Mouse (Mus musculus): ENCODE measurements around the gene Mcm9.
"Not testable (repeated sequence)": the region's sequence is repeated elsewhere in the genome, so short reads cannot be mapped to it uniquely, and the experiment has no call there.

The Mcm9 gene

DNA sequence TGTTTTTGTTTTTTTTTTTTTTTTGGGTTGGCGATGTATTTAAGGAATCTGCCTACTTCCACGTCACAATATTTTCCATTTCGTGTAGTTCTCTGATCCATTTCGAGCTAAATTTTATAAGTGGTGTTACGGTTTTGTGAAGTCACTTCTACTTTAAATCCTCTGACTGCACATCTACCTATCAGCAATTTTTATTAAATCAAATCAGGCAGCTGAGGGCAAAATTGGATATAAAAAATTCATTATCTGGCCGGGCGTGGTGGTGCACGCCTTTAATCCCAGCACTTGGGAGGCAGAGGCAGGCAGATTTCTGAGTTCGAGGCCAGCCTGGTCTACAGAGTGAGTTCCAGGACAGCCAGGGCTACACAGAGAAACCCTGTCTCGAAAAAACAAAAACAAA is at the start of gene Mcm9:
Gene Mcm9, minus strand, starts transcription at position 101 of the 400 bp plus-strand sequence.
- not testable (repeated sequence) for DNase-seq (ENCODE audit: low spot score)

DNA sequence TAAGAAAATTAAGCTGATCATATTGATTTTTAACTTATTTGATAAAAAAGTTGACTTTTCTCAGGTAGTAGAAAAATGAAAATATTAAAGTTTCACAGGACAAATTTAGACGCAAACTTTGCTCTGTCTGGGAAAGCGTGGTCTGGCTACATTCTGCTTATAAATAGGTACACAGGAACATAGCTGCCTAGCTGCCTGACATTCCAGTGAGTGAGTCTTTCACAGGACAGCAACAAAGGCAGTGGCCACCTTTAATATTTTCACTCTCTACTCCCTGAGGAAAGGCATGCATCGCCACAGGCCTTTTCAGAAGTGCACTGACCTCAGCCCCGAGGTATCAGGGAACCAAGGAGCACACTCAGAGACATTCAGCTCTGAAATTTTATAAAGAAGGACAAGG is 31.5 kb upstream of the Mcm9 start:
- no peak for DNase-seq (ENCODE audit: low spot score)

DNA sequence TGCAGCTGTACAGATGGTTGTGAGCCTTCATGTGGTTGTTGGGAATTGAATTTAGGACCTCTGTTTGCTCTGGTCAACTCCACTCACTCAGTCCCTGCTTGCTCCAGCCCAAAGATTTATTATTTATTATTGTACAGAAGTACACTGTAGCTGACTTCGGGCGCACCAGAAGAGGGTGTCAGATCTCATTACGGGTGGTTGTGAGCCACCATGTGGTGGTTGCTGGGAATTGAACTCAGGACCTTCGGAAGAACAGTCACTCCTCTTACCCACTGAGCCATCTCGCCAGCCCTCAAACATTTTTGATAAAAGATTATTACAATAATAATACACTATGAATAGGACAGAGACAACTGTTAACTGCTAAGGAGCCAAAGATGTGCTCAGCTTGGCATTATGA is 24.0 kb upstream of the Mcm9 start:
- not testable (repeated sequence) for DNase-seq (ENCODE audit: low spot score)

DNA sequence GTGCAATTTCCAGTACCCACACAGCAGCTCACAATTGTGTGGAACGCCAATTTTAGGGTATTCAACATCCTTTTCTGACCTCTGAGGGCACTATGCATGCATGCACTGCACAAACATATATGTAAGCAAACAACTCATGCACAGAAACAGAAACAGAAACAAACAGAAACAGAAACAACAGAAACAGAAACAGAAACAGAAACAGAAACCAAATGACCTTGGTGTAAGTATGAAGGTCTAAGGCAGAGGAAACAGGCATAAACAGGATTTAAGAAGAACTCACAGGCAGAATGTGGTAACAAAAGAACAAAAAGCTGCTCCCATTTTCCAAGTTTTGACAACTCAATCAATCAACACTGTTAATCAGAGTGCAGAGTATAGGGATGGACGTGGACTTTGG is 20.4 kb upstream of the Mcm9 start:
- DNase-seq (ENCODE audit: low spot score): no peak

DNA sequence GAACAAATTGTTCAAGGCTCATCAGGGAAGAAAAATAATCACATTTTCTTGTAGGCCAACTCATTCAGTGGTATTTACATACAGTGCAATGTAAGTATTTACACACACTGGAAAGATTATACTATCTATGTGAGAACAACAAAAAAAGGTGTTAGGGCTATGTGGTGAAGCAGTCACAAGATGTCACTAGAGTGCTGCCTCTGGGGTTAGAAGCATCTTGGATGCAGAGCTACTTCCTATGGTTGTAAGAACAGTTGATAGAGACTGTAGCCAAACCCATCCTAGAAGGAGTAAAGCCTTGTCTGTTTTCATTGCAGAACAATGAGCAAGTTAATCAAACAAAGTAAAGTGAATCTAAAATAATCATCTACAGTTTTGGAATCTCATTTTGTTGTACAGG is 11.3 kb upstream of the Mcm9 start:
- DNase-seq (ENCODE audit: low spot score): no peak

DNA sequence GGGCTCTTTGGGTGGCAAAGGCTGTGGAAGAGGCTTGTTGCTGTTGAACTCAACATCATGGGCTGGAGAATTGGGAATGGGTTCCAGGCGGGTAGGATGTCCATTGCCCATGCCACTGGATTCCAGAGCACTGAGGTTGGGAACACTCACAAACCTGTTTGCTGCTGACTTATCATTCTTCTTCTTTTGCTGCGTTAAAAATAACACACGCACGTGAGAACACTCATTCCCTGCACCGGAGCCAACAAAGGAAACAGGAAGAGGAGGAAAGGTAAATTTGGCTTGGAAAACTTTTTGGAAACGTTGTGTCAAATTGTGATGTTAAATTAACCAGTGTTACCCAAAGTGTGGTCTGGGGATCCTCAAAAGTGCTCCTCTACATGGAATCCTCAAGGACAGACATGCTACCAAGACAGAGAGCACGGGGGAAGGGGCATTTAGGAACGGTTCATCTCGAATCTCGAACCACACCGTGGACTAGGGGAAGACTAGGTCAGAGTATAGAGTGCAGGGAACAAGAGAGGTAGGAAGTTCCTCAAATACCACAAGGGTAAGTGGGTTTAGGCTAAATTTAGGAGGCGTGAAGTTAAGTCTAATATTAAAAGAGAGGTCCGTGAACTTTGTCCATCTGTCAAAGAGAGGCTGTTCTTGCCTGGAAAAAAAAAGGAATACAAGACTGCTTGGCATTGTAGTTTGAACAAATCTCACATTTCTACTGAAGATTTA is 5.2 kb upstream of the Mcm9 start:
- DNase-seq (ENCODE audit: low spot score): no peak

DNA sequence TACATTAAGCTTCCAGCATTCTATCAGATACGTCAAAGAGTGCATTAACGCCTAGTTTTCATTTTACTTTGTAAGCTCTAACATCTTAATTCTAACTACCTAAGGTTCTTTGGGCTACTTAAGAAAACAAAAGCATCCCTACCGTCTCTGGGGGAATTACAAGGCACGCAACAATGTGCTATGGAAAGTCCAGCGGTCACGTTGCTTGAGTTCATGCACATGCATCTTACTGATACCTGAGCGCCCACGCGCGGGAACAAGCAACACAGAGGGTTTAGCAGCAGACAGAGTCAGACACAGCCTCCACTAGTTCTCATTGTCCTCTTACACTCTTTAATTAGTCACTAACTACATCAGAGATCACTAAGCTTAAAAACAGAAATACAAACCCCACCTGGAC is 3.9 kb upstream of the Mcm9 start:
- DNase-seq (ENCODE audit: low spot score): no peak

DNA sequence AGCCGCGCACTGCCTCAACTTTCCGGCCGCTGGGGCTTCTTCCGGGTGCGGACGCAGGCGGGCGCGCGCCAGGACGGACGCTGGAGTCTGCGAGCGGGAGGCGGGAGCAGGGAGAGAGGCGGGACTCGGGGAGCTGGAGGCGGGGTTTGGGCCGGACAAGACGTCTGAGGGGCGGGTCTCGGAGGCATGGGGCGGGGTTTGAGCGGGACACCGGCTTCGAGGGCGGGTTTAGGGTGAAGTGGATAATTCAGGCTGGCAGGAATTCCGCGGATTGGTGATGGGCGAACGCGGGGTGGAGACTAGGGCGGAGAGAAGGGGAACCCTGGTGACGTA is 355 bp downstream of the Mcm9 start:
- peak; percentile 69 for DNase-seq (ENCODE audit: low spot score)

DNA sequence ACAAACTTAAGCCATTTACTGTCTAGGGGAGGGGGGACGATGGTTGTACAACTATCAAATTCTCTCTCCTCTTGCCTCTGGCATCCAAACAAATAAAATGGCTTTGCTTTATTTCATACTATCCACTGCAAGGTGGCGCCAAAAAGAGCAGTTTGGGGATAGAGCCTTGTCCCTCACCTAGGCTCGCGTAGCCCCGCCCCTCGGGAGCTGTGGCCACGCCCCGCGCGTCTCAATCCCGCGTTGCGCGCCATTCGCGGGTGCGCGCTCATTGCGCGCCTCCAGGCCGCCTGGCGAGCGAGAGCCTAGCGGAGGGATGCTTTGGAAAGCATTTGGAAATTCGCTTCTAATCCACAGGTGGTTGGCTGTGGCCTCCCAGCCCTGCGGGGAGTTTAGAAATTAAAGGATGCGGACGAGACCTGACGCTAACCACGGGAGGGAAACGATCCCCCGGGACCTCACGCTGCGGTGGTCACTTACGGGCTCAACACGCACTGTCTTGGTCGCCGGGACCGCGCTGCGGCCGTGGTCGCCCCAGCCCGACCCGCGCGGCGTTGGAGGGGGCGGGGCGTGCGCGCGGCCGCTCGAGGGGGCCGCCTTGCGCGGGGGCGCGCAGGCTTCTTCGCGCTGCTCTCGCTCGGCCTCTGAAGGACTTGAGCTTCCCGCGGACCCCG is 857 bp downstream of the Mcm9 start:
- peak; percentile 77 for DNase-seq (ENCODE audit: low spot score)

DNA sequence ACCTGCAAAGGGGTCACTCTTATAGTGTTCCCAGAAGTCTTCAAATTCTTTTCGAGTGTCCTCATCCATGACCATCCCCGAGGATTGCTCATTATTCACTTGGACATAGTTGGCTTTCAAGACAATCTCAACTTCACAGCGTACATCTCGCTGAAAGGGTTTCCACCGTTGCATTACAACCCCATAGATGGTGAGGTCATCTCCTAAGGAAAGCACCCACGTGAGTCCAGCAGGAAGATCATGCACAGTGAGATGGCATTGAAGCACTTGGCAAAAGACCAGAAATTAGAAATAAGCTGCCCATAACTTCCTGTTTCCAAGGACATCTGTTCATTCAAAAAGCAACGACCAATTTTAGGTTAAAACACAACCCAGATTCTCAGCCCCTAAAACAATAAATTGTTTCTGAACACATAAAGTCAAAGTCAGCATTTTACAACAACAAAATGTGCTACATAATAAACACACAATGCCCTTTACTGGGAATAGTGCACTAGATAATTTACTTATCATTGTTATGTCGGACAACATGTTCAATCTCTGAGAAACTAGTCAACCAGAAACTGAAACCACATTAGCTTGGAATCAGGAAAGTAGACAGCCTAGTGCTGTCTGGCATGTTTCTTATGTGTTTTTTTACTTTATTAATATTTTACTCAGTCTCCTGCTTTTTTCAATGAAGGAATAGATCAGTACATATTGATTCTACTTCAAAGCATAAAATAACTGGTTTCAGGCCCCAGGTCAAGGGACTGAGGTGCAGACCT is 14.2 kb downstream of the Mcm9 start:
- no peak for DNase-seq (ENCODE audit: low spot score)

DNA sequence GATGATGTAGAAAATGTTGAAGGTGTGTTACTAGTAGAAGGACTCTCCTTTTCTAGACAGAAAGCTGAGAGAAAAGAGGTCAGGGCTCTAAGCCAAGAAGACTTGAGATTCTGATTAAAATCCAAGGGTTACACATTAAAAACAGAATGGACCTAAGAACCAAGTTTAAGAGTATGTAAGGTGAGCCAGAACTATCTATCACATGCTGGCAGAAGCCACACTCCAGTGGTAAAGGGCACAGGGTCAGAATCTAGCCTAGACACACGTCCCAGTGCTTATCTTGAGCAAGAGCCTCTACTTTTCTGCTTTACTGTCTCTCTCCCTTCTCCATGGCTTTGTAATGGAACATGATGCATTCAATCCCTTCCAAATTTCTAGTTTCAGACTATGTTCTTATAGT is 16.3 kb downstream of the Mcm9 start:
- DNase-seq (ENCODE audit: low spot score): no peak

DNA sequence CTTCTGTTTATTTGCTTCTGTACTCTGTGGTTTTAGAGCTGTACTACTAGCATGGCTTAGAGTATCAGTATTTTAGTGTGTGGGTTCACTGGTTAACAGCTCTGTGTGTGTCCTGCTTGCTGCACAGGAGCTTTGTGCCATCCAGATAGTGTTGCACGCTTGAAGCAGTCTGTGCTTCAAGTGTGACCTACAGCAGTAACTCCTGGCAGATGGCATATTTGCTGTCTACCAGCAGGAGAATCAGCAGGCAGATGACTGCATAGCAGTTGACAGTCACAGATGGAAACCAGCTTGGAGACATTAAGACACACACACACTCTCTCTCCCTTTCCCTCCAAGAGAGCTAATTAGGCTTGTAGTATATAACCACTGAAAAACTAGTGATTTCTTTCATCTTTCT is 18.1 kb downstream of the Mcm9 start:
- DNase-seq (ENCODE audit: low spot score): no peak

DNA sequence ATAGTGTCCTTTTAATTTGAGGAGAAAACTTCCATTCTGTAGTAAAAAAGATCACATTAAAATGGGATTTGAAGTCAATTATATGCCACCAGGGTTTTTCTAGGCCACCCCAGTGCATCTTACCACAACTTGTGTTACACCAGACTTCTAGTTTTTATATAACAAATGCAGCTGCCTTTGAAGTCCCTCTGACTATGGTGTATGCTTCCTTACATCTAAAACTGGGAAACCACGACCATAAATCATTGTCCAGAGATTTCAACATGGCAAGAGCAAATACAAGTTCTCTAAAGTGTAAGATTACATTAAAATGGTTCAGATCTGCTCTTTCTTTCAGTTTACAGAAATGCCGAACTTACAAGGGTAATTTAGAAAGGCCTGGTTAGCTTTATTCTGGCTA is 22.0 kb downstream of the Mcm9 start:
- DNase-seq (ENCODE audit: low spot score): no peak

DNA sequence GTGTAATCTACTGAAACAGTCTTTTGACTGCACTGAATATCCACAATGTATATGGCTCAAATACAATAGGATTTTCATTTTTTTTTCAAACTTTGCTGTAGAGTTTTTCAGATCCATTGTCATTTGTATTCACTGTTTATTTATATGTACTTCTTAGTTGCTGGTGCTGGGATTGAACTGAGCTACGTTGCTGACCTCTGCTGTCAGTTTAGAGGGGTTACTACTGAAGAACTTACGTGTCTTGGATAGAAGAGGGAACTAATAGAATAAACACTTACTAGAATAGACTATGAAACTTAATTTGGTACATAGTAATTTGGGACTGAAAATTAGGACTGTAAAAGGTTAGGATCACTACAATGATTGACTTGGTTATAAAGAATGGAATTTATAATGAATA is 24.9 kb downstream of the Mcm9 start:
- no peak for DNase-seq (ENCODE audit: low spot score)

DNA sequence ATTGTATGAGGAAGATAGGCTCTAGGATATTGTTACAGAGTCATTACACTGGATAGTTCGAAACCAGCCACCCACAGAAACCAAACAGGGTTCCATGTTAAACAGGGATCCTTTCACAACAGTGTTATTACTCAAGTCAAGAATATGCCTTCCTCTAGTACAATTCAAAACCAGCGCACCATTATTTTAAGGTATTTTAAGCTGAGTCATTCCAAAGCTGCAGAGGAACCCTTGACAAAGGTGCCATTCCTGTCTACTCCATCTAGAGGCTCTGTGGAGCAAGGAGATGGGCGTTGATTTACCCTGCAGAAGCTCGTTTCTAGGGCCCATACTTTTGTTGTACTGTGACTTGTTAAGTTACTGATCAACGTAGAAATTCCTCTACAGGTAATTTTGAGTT is 31.4 kb downstream of the Mcm9 start:
- DNase-seq (ENCODE audit: low spot score): no peak

DNA sequence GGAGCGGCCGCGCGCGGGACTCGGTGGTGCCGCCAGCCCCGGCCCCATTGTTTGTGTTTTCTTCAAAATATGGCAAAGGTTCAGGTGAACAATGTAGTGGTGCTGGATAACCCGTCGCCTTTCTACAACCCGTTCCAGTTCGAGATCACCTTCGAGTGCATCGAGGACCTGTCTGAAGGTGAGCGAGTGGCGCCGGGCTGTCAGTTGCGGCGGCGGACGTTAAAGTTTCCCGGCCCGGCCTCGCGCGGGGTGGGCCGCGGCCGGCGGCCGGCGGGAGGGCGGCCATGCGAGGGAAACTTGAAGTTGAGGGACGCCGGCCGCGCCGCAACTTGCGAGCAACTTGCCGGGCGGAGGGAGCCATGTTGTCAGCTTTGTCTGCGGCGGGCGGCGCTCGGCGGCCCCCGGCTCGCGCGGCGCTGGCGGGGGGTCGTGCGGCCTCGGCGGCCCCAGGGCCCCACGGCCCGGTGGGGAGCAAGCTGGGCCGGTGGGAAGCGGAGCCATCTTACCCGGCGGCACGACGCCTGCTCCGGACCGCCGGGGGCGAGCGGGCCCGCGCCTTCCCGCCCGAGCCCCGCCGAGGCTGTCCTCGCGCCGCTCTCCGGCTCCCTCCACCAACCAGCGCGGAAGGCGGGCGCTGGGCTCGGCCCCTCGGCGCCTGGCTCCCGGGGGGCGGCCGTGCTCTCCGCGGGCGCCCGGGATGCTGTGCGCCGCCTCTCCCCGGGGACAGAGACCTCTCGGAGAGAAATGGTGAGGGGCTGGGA is 32.9 kb downstream of the Mcm9 start:
- DNase-seq (ENCODE audit: low spot score): peak; percentile 27

DNA sequence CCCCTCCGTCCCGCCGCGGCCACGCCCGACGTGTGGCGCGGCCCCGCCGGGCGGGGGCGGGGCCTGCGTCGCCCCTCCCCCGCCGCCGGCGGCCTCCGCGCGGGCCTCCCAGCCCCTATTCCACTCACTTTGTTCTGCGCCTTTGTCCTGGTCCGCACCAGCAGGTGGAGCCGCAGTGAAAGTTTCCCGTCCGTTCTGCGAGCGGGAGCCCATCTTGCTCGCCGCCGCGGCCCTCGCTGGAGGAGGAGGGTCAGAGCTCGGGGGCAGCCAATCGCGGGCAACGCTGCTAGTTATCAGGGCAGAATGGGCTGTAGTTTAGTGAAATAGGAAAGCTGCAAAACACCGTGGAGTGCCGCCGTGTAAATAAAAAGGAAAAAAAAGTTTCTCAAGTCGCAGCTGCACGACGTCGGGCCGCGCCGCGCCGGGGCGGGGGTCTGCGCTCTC is 33.5 kb downstream of the Mcm9 start, which contains the start of gene Asf1a:
Gene Asf1a, plus strand, starts transcription at position 81 of the 444 bp plus-strand sequence.
- DNase-seq (ENCODE audit: low spot score): peak; percentile 77

DNA sequence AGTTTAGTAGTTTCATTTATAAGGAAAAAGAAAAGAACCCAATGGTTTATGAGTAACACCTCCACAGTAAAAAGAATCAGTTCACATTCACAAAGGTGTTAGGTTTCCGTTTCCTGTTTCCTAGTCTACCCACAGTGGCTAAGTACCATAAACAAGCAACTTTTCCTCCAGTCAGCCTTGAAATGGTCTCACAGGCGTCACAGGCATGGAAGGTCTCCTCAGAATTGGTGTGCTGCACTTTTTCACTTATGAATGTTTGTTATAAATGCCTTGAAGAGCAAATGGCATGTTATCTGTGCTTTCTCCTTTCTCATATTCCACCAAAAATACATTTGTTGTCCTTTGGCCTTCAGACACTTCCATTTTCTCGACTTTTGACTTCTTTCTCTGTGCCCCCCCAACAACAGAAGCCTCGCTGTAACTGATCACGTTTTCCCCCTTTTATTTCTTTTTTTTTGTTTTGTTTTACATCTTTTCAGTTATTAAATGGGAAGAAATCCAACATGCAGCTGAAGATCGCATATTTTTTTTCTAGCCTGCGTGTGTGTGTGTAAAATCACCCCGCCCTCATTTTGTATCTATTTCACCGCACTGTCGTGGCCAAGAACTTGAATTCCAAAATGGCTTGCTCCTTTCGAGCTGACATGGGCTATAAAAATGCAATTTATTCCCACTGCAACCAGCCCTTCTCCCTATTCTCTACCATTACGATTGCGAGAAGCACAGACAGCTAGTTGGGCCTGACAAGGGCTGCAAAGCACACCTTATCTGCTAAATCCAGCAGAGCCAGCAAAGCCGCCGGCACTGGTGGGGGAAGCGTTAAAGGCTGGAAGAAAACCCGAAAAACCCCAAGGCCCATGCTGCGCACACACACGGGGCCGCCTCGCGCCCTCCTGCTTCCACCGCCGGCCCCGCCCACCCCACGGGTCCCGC is 34.2 kb downstream of the Mcm9 start:
- peak; percentile 52 for DNase-seq (ENCODE audit: low spot score)

DNA sequence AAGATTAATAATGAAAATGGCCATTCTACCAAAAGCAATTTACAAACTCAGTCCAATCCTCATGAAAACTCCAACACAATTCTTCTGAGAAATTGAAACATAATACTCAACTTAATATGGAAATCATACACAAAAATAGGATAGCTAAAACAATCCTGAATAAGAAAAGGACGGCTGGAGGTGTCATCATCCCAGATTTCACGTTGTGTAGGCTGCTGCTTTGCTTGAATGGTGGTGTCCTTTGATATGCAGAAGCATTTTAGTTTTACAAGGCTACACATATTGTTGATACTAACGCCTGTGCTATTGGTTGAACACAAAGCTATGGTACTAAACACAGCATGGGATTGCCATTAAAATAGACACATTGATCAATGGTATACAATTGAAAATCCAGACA is 44.5 kb downstream of the Mcm9 start:
- no peak for DNase-seq (ENCODE audit: low spot score)

DNA sequence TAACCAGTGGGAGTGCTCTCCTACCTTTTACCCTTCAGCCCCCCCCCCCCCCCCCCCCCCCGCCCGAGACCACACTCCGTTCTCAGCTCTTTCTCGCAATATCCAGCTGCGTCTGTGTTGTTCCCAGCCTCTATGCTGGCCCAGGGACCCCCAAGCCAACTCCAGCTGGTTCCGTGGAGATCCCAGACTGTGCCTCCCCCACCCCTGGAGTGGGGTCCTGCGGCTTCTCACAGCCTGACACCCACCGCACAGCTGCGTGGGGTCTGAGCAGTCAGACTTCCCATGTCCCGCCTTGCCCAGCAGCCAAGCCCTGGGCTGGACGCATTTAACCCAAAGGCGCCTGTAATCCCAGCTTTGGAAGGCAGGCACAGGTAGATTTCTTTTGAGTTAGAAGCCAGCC is 49.2 kb downstream of the Mcm9 start:
- no peak for DNase-seq (ENCODE audit: low spot score)

DNA sequence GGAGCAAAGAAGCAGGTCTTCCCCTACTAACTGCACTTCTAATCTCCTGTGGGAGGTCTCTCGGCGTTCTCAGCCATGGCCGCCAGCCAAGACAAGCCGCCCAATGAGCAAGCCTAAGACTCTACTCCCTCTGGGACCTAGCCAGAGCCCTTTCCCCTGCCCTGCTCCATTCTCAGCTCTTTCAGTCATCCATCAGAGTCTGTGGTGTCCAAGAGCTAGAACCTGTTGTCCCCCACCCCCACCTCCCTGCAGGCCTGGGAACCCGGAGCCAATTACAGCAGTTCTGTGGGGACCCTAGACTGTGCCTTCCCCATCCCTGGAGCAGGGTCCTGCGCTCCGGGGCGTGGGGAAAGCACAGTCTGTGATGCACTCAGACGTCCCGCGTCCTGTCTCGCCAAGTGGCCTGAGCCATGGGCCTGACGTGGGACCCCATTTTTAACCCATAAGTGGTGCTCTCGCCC is 49.6 kb downstream of the Mcm9 start:
- DNase-seq (ENCODE audit: low spot score): peak; percentile 41
